Mouse (Mus musculus): ENCODE data around the gene Bzw2.
"Not testable (repeated sequence)": the region's sequence is repeated elsewhere in the genome, so short reads cannot be mapped to it uniquely, and the experiment has no call there.

Gene Bzw2

GRCm38 (mm10) chr12:36157638-36158308 is at the start of gene Bzw2:
TSS of gene Bzw2 (minus strand) at chr12:36158080.
- DNase-seq (ENCODE audit: low spot score): peak; percentile 62

- DNase-seq (ENCODE audit: low spot score): peak; percentile 18
Measured at GRCm38 (mm10) chr12:36207072-36207799, 49.4 kb upstream of the Bzw2 start.

GRCm38 (mm10) chr12:36205579-36206119 is 47.8 kb upstream of the Bzw2 start:
- not testable (repeated sequence) for DNase-seq (ENCODE audit: low spot score)

GRCm38 (mm10) chr12:36194976-36195375 is 37.1 kb upstream of the Bzw2 start:
- DNase-seq (ENCODE audit: low spot score): no peak

GRCm38 (mm10) chr12:36190343-36190742 is 32.5 kb upstream of the Bzw2 start:
- DNase-seq (ENCODE audit: low spot score): no peak

GRCm38 (mm10) chr12:36189610-36190009 is 31.7 kb upstream of the Bzw2 start:
- DNase-seq (ENCODE audit: low spot score): no peak

- no peak for DNase-seq (ENCODE audit: low spot score)
Measured at GRCm38 (mm10) chr12:36187081-36187480, 29.2 kb upstream of the Bzw2 start.

- no peak for DNase-seq (ENCODE audit: low spot score)
Measured at GRCm38 (mm10) chr12:36182570-36182969, 24.7 kb upstream of the Bzw2 start.

- no peak for DNase-seq (ENCODE audit: low spot score)
Measured at GRCm38 (mm10) chr12:36177227-36177626, 19.3 kb upstream of the Bzw2 start.

- DNase-seq (ENCODE audit: low spot score): no peak
Measured at GRCm38 (mm10) chr12:36165299-36165698, 7.4 kb upstream of the Bzw2 start.

GRCm38 (mm10) chr12:36164126-36164791 is 6.4 kb upstream of the Bzw2 start:
- no peak for DNase-seq (ENCODE audit: low spot score)

GRCm38 (mm10) chr12:36157304-36157637 is 609 bp downstream of the Bzw2 start:
- no peak for DNase-seq (ENCODE audit: low spot score)

- DNase-seq (ENCODE audit: low spot score): peak; percentile 87
Measured at GRCm38 (mm10) chr12:36156637-36157303, 1.1 kb downstream of the Bzw2 start, which contains the start of gene Ankmy2. TSS of gene Ankmy2 (plus strand) at chr12:36157114.

- DNase-seq (ENCODE audit: low spot score): no peak
Measured at GRCm38 (mm10) chr12:36156101-36156636, 1.7 kb downstream of the Bzw2 start.

GRCm38 (mm10) chr12:36155141-36155641 is 2.7 kb downstream of the Bzw2 start:
- DNase-seq (ENCODE audit: low spot score): peak; percentile 15

- no peak for DNase-seq (ENCODE audit: low spot score)
Measured at GRCm38 (mm10) chr12:36150737-36151136, 7.1 kb downstream of the Bzw2 start.

- DNase-seq (ENCODE audit: low spot score): no peak
Measured at GRCm38 (mm10) chr12:36150265-36150664, 7.6 kb downstream of the Bzw2 start.

GRCm38 (mm10) chr12:36146230-36147011 is 11.5 kb downstream of the Bzw2 start:
- no peak for DNase-seq (ENCODE audit: low spot score)

- no peak for DNase-seq (ENCODE audit: low spot score)
Measured at GRCm38 (mm10) chr12:36140401-36140800, 17.5 kb downstream of the Bzw2 start.

GRCm38 (mm10) chr12:36137192-36137591 is 20.7 kb downstream of the Bzw2 start:
- no peak for DNase-seq (ENCODE audit: low spot score)

GRCm38 (mm10) chr12:36136285-36136684 is 21.6 kb downstream of the Bzw2 start:
- DNase-seq (ENCODE audit: low spot score): no peak

Measured in urinary bladder, postnatal 25 days (tissue).